In the genomic region with DNA sequence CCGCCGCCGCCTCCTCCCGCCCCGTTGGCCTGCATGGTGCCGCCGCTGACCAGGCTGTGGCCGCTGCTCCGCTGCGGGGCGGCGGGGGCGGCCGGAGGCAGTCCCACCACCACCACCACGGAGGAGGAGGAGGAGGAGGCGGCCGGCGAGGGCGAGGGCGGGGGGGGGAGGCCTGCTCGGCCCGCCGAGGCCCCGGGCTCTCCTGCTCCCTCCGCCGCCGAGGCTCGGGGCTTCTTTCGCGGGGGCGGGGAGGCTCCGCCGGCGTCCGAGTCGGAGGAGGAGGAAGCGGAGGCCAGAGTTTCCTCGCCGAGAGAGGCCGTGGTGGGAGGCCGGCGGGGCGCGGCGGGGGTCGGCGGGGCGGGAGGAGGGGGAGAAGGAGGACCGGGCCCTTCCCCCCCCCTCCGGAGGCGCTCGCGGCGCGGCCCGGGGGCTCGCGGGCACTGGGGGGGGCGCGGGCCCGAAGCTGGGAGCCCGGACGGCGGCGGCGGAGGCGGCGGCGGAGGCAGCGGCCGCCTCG, we compare ENCODE assay signal across 8 mouse cellular contexts. TPM values are rescaled to one million over a fixed set of nuclear protein-coding genes. Genes with fewer than 3 reads are reported as not detected.
DNase-seq lines count a peak whose midpoint lies in the region; ATAC-seq and TF ChIP-seq lines count a peak whose summit lies in the region.

No protein-coding gene starts in this region.

- H3K4me3 ChIP-seq in heart, embryonic 15.5 days: peak overlapping the region; percentile 79
- peak overlapping the region; percentile 100 for H3K4me3 ChIP-seq in liver, adult 2 months (ENCODE audit: insufficient read depth, low read depth, low read length)
- peak overlapping the region; percentile 96 for H3K4me3 ChIP-seq in neural tube, embryonic 15.5 days (replicated peaks)

- H3K79me2 ChIP-seq in liver, adult 2 months (ENCODE audit: control insufficient read depth, insufficient read depth, low read length): peaks cover 28% of the 10 kb centered on the region

- ATAC-seq in heart, embryonic 15.5 days (replicated peaks; ENCODE audit: insufficient number of reproducible peaks, insufficient read depth, low FRiP score, low read depth): peak; percentile 48
- peak; percentile 40 for ATAC-seq in neural tube, embryonic 15.5 days (ENCODE audit: low FRiP score)
- ATAC-seq in erythroid progenitor cell, adult 5-6 weeks (replicated peaks; ENCODE audit: low FRiP score, poor library complexity, severe bottlenecking): no peak

- peak overlapping the region; percentile 92 for H3K9ac ChIP-seq in heart, embryonic 15.5 days
- peak overlapping the region; percentile 98 for H3K9ac ChIP-seq in liver, adult 2 months (ENCODE audit: low read depth, low read length)
- H3K9ac ChIP-seq in neural tube, embryonic 15.5 days (replicated peaks): peak overlapping the region; percentile 96

- H3K27ac ChIP-seq in heart, embryonic 15.5 days: peak overlapping the region; percentile 96
- H3K27ac ChIP-seq in liver, adult 2 months (replicated peaks; ENCODE audit: insufficient read depth, low read depth, low read length): peak overlapping the region; percentile 98
- peak overlapping the region; percentile 90 for H3K27ac ChIP-seq in neural tube, embryonic 15.5 days (replicated peaks)

- no peaks in the 10 kb centered on the region for H3K27me3 ChIP-seq in heart, embryonic 15.5 days
- H3K27me3 ChIP-seq in liver, adult 2 months (ENCODE audit: control insufficient read depth, insufficient read depth, low read length): no peaks in the 10 kb centered on the region
- H3K27me3 ChIP-seq in neural tube, embryonic 15.5 days (replicated peaks): no peaks in the 10 kb centered on the region

- TF ChIP-seq CTCF in liver, adult 2 months (IDR thresholded peaks at IDR 0.05; ENCODE audit: low read depth, low read length): no peak

- H3K9me3 ChIP-seq in heart, embryonic 15.5 days (replicated peaks): no peaks in the 10 kb centered on the region
- no peaks in the 10 kb centered on the region for H3K9me3 ChIP-seq in neural tube, embryonic 15.5 days (replicated peaks)

- WGBS in heart, embryonic 15.5 days: 0% methylated on average over 32 of the region's 72 CpGs
- 1% methylated on average over 44 of the region's 72 CpGs for whole genome bisulfite sequencing in liver, adult 2 months
- under 1% methylated on average over 27 of the region's 72 CpGs for WGBS in neural tube, embryonic 15.5 days

- peaks cover 9% of the 10 kb centered on the region for H3K36me3 ChIP-seq in heart, embryonic 15.5 days
- H3K36me3 ChIP-seq in liver, adult 2 months (ENCODE audit: control insufficient read depth, insufficient read depth, low read length): peaks cover 14% of the 10 kb centered on the region
- H3K36me3 ChIP-seq in neural tube, embryonic 15.5 days: peaks cover 6% of the 10 kb centered on the region; the same call in 1 of the 2 replicates

- H3K4me2 ChIP-seq in heart, embryonic 15.5 days: peak overlapping the region; percentile 91
- peak overlapping the region; percentile 85 for H3K4me2 ChIP-seq in neural tube, embryonic 15.5 days

- DNase-seq in embryo, embryonic 11 days: peak; percentile 56
- no peak for DNase-seq in embryo, embryonic 10 days (ENCODE audit: low spot score)
- peak; percentile 23 to 35 for DNase-seq in thymus, postnatal 10 days (ENCODE audit: low spot score in 2 of 2)
- DNase-seq in thymus, postnatal 4 days: no peak
- DNase-seq in liver, adult 2 months (ENCODE audit: extremely low read depth, low read depth, low spot score): no peak

- H3K4me1 ChIP-seq in heart, embryonic 15.5 days (replicated peaks): peaks cover 25% of the 10 kb centered on the region
- H3K4me1 ChIP-seq in liver, adult 2 months (ENCODE audit: control insufficient read depth, insufficient read depth, low read length): peaks cover 3% of the 10 kb centered on the region; the same call in 1 of the 2 replicates
- peaks cover 31% of the 10 kb centered on the region for H3K4me1 ChIP-seq in neural tube, embryonic 15.5 days

- no peak for TF ChIP-seq POLR2A in liver, adult 2 months (IDR thresholded peaks at IDR 0.05; ENCODE audit: extremely low read depth, insufficient read depth, low read length)

RNA-seq across cellular contexts. Expression of gene Wdr26, which starts 0.3 kb away (rescaled TPM):
- 25.1 and 29.3 TPM in 2 replicates for polyA plus RNA-seq in heart, embryonic 15.5 days (2015; fragmentation: Nextera tagmentation; extraction: Ambion mirVana)
- total RNA-seq in liver, adult 2 months (2014; rRNA removed): 61.4 and 66.4 TPM in 2 replicates
- polyA plus RNA-seq in liver, adult 2 months (2012; rRNA removed): 20.9 and 22.1 TPM in 2 replicates
- 32.1 and 33.8 TPM in 2 replicates for polyA plus RNA-seq in neural tube, embryonic 15.5 days (2015; fragmentation: Nextera tagmentation; extraction: Ambion mirVana)
- 344 and 373 TPM in 2 replicates for total RNA-seq in erythroid progenitor cell, adult 5-6 weeks (2015; ENCODE audit: low replicate concordance)
- 381 and 400 TPM in 2 replicates for total RNA-seq in erythroid progenitor cell, adult 5-6 weeks (2017; ENCODE audit: low replicate concordance)

Comparison
In these comparisons a context has a peak if more than half of its experiments do, and no peak if none do; other contexts are left out.
1. DNase-seq: peak in embryo, embryonic 11 days (single experiment) and thymus, postnatal 10 days (2 of 2); none in embryo, embryonic 10 days (single experiment), thymus, postnatal 4 days (single experiment) and liver, adult 2 months (single experiment).
2. Peak in every context shown above with its lines, with median percentiles within 50 percentile points of each other: H3K27ac ChIP-seq, H3K4me3 ChIP-seq and H3K9ac ChIP-seq.